Mouse (Mus musculus) embryonic stem cell, embryonic (primary cell): ENCODE data around the gene Nsg2.
"Not testable (repeated sequence)": the region's sequence is repeated elsewhere in the genome, so short reads cannot be mapped to it uniquely, and the experiment has no call there.

Source experiments
- CTCF ChIA-PET, 4 experiments: fragments of 300-600 bp in 2 of 4; fragments of 350-600 bp in 2 of 4; sonication (Branson Sonifier 250); formaldehyde crosslinking; loops; one replicate each; lab custom pipeline; 2022; ENCODE audit warnings: inconsistent platforms in 2 of 4; lab: Charles Lee
- POLR2A ChIA-PET, 4 experiments: fragments of 300-600 bp in 2 of 4; fragments of 350-600 bp in 2 of 4; sonication (Branson Sonifier 250); formaldehyde crosslinking; loops; one replicate each; lab custom pipeline; 2022; ENCODE audit warnings: antibody characterized with exemption in 4 of 4, inconsistent platforms in 1 of 4; lab: Charles Lee

Nsg2 gene

DNA sequence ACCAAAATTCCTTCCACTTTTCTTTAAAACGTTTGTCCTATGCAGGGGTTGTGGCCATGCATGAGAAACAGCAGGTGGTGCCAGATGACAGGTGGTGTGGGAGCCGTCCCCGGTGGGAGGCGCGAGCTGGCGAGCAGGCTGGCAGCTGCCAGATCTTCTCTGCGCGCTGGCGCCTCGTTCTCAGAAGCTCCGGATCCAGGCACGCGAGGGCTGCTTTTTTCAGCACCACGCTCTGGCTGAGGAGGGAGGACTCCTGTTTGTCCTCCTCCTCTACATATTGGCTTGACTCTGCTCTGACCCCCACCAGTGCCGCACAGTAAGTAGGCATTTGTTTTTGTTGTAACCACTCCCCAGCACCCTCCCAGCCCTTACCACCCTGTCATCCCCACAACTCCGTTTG is at the start of gene Nsg2:
Gene Nsg2 (plus strand): TSS at position 183 of the 400 bp plus-strand sequence.
- POLR2A ChIA-PET: interaction anchor here in 3 of 4 experiments (0.6 to 8.0 kb wide), 16 partner anchors 10 to 572 kb away, joined by 3 to 101 read pairs (median 3); no protein-coding TSS in a partner anchor
- CTCF ChIA-PET: interaction anchor here in 3 of 4 experiments (0.5 to 1.3 kb wide), 9 partner anchors 35 to 321 kb away, joined by 3 to 14 read pairs (median 4); partner anchors contain the start of gene 4930524B15Rik (in 2 of the 3)

DNA sequence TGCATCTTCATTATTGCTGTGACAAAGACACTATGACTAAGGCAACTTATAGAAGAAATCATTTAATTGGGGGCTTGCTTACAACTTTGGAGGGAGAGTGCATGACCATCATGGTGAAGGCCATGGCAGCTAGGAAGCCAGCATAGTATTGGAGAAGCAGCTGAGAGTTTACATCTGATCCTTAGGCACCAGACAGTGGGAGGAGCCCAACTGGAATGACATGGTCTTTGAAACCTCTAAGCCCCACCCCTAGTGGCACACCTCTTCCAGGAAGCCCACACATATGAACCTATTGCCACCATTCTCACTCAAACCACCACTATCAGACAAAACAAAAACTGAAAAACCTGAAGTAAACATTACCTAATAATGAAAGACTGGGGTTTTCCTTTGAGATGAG is 40.2 kb upstream of the Nsg2 start:
- POLR2A ChIA-PET: interaction anchor here in 2 of 4 experiments (0.5 to 3.0 kb wide), 5 partner anchors 20 to 292 kb away, joined by 3 to 14 read pairs (median 3); no protein-coding TSS in a partner anchor
- CTCF ChIA-PET: no interaction called here

GRCm38 (mm10) chr11:31963993-31964392 is 36.3 kb upstream of the Nsg2 start:
- ChIA-PET CTCF (no interaction called here), POLR2A (interaction anchor here in 1 of 4 experiments (0.7 to 5.3 kb wide), 4 partner anchors 8 to 276 kb away, joined by 3 to 46 read pairs (median 5); no protein-coding TSS in a partner anchor)

DNA sequence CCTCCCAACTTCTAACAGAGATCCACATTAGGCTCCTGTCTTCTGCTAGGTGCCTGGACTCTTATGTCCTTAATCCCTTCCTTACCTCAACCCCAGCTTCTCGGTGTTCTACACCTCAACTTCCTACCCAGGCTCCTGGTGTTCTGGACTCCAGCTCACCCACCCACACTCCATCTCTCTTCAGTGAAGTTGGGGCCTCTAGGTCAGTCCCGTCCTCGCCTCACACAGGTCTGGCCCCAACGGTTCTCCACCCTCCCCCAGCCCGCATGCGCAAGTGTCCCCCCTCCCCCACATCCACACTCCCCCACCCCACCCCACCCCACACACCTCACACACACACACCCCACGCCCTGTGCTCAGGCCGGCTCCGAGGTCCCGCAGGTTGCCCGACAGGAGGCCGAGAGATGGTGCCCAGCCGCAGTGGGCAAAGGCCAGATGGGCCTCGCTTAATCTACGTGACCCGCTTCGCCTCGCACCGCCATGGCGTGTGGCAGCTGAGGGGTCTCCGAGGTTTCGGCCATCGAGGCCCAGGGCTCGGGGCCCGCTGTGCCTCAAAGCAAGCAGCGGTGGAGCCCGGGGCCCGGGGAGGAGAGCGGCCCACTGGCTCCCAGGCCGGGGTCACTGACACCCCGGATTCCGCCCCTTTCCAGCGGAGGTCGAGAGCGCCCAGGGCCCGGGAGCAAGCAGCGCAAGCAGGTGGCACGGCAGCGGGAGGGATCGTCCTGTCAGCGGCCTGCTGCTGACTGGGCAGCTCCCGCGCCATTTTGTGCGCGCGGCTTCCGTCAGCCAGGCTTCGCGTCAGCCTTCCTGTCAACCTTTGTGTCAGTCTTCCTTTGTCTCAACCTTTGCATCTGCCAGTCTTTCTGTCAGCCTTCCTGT is 34.8 kb upstream of the Nsg2 start, which contains the start of gene 4930524B15Rik:
Gene 4930524B15Rik (plus strand): TSS at position 337 of the 879 bp plus-strand sequence.
- ChIA-PET CTCF (interaction anchor here in 3 of 4 experiments (0.5 to 1.1 kb wide), 4 partner anchors 16 to 377 kb away, joined by 3 to 14 read pairs (median 4); partner anchors contain the start of gene Nsg2 (in 1 of the 3)), POLR2A (interaction anchor here in 2 of 4 experiments (0.9 to 5.3 kb wide), 5 partner anchors 15 to 146 kb away, joined by 3 to 46 read pairs (median 3); no protein-coding TSS in a partner anchor)

- POLR2A ChIA-PET: interaction anchor here in 1 of 4 experiments (0.7 to 2.8 kb wide), 4 partner anchors 8 to 104 kb away, joined by 3 to 11 read pairs (median 5); no protein-coding TSS in a partner anchor
- CTCF ChIA-PET: no interaction called here
Observed at GRCm38 (mm10) chr11:31974132-31974531, 26.1 kb upstream of the Nsg2 start.

- ChIA-PET POLR2A (interaction anchor here in 1 of 4 experiments (0.7 to 2.8 kb wide), 4 partner anchors 8 to 25 kb away, joined by 3 to 11 read pairs (median 6); no protein-coding TSS in a partner anchor), CTCF (no interaction called here)
Observed at GRCm38 (mm10) chr11:31974826-31975225, 25.4 kb upstream of the Nsg2 start.

- CTCF ChIA-PET: interaction anchor here in 1 of 4 experiments (0.6 kb wide), 1 partner anchor 165 kb away, joined by 4 read pairs; no protein-coding TSS in a partner anchor
- POLR2A ChIA-PET: interaction anchor here in 1 of 4 experiments (1.0 to 2.8 kb wide), 6 partner anchors 8 to 304 kb away, joined by 3 to 11 read pairs (median 6); partner anchors contain the start of gene Bod1
Observed at GRCm38 (mm10) chr11:31975678-31976077, 24.6 kb upstream of the Nsg2 start.

- ChIA-PET CTCF (no interaction called here), POLR2A (interaction anchor here in 2 of 4 experiments (0.5 to 6.5 kb wide), 8 partner anchors 8 to 305 kb away, joined by 3 to 56 read pairs (median 6); partner anchors contain the start of gene Bod1 (in 1 of the 2))
Observed at GRCm38 (mm10) chr11:31976137-31976536, 24.1 kb upstream of the Nsg2 start.

GRCm38 (mm10) chr11:31980089-31980488 is 20.2 kb upstream of the Nsg2 start:
- POLR2A ChIA-PET: interaction anchor here in 2 of 4 experiments (0.7 to 9.1 kb wide), 29 partner anchors 7 to 303 kb away, joined by 3 to 101 read pairs (median 4); partner anchors contain the start of genes Nsg2 (in 2 of the 2) and 4930524B15Rik (in 1 of the 2)
- CTCF ChIA-PET: not testable (repeated sequence)

DNA sequence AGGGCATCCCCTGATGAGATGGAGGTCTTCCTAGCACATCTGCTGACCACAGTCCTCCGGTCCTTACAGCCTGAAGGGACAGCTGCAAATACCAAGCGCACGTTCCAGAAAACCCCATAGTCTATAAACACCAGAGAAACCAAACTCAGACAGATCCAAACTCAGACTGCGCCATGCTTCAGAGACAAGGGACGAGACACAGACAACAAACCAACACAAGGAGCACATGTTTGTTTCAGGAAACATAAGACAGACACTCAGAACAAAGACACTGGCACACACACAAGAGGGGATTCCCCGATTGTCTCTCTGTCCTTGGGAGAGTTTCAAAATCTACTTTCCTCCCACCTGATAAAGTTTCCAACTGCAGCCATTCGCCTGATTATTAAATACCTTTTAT is 18.4 kb upstream of the Nsg2 start:
- POLR2A ChIA-PET: interaction anchor here in 3 of 4 experiments (0.6 to 9.1 kb wide), 28 partner anchors 8 to 1561 kb away, joined by 3 to 101 read pairs (median 4); partner anchors contain the start of genes 4930524B15Rik (in 1 of the 3), Nsg2 (in 1 of the 3), Snrnp25 (in 1 of the 3) and Stk10 (in 1 of the 3)

DNA sequence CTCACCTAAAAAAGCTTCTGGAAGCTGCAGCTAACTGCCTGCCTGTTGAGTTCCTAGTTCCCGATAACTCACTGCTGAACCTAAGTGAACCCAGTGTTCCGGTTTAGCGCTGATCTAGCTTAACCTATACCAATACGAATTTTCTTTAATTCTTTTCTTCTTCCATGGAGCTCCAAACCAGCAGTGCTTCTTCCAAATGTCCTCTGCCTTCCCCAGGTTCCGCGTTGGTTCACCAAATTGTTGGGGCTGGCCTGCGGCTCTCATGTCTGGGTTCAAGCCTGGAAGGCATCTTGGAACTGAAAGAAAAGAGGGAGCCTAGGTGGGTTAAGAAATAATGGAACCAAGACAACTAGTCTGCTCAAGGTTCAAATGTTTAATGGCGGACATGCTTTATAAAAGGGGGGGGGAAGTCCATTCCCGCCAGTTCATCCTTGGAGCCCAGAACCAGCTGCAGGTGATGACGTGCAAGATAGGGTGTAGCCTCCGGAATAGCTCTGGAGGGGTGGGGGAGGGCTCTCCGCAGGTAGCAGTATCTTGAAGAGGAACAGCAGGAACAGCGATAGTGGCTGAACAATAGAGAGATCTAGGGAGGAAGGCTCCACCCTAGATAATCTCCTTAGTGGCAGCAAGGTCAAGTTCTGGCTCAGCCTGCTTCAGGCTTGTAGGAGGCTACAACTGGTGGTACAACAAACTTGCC is 17.9 kb upstream of the Nsg2 start:
- ChIA-PET POLR2A (interaction anchor here in 3 of 4 experiments (0.6 to 9.1 kb wide), 37 partner anchors 7 to 1561 kb away, joined by 3 to 101 read pairs (median 3); partner anchors contain the start of genes 4930524B15Rik (in 1 of the 3), Bod1 (in 1 of the 3), Nsg2 (in 1 of the 3) and Snrnp25 (in 1 of the 3)), CTCF (interaction anchor here in 3 of 4 experiments (0.5 to 1.5 kb wide), 5 partner anchors 33 to 1593 kb away, joined by 3 to 5 read pairs (median 4); no protein-coding TSS in a partner anchor)

More for the DNA sequence above, 18.4 kb upstream of the Nsg2 start:
- CTCF ChIA-PET: interaction anchor here in 1 of 4 experiments (1.5 kb wide), 1 partner anchor 33 kb away, joined by 4 read pairs; no protein-coding TSS in a partner anchor

GRCm38 (mm10) chr11:31983249-31983648 is 17.0 kb upstream of the Nsg2 start:
- ChIA-PET POLR2A (interaction anchor here in 2 of 4 experiments (0.6 to 9.1 kb wide), 10 partner anchors 7 to 311 kb away, joined by 3 to 101 read pairs (median 4); partner anchors contain the start of genes 4930524B15Rik (in 2 of the 2), Bod1 (in 1 of the 2) and Nsg2 (in 1 of the 2)), CTCF (no interaction called here)

GRCm38 (mm10) chr11:31984786-31985185 is 15.5 kb upstream of the Nsg2 start:
- CTCF ChIA-PET: no interaction called here

DNA sequence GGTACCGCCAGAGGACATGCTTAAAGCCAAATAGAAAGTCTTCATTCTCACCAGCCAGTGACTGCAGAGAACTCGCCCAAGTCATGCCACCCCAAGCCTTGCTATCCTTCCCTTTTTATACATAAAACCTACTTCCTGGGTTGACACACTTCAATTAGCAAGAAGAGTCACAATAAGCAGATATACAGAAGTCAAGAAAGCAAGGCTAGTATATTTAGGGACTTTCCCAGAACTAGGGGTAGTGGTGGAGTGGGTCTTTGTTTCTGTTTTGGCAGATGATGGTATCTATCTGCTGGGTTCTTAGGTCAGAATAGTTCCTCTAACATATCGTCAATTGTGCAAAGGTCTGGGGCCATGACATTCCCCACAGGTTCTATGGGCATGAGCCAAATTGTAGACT is 7.7 kb upstream of the Nsg2 start:
- CTCF ChIA-PET: no interaction called here
- POLR2A ChIA-PET: interaction anchor here in 2 of 4 experiments (0.7 to 6.2 kb wide), 2 partner anchors 13 to 157 kb away, joined by 3 to 56 read pairs; no protein-coding TSS in a partner anchor

More at GRCm38 (mm10) chr11:31984786-31985185, 15.5 kb upstream of the Nsg2 start:
- POLR2A ChIA-PET: interaction anchor here in 2 of 4 experiments (0.8 to 9.1 kb wide), 4 partner anchors 9 to 156 kb away, joined by 3 to 101 read pairs (median 4); partner anchors contain the start of gene Nsg2 (in 1 of the 2)

DNA sequence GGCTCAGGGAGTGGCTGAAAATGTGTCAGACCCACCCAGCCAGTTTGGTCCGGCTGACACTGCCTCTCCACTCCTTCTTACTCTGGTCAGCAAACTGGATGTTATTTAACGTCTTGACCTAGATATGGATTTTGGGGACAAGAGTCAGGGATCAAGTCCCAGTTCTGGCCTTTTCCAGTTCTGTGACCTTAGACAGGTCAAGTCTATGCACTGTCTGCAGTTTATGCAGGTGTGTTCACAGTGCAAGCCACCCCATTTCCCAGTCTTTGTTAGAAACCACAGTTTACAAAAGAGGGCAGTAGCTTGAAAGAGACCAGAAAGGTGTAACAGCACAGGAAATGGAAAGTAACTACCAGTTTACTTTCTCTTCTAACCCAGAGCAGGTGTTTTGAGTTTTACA is 547 bp upstream of the Nsg2 start:
- POLR2A ChIA-PET: interaction anchor here in 3 of 4 experiments (0.7 to 8.0 kb wide), 11 partner anchors 11 to 162 kb away, joined by 3 to 101 read pairs (median 4); no protein-coding TSS in a partner anchor

DNA sequence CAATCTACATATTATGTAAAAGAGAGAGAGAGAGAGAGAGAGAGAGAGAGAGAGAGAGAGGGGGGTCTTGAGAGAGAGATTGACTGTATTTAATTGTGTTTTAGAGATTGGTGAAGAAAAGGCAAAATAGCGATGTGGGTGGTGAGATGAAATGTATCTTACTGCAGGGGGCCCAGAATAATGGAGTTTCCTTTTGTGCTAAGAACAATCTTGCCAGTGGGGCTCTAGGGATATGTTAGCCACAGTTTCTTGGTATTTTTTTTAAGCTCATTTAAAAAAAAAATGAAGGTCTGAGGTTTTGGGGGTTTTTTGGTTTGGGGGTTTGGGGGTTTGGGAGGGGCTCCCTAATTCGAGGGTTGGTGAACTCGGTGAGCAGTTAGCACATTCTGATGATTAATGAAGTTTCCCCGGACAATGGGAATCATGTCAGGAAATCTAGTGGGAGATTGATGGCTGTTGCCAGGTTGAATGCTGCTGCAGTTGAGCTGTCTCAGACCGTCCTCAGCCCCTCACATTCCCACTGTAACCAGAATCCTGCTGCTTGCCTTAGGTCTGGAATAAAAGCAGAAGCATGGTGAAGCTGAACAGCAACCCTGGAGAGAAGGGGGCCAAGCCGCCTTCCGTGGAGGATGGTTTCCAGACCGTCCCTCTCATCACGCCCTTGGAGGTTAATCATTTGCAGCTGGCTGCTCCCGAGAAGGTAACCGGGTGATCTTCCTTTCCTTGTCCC is 1.1 kb downstream of the Nsg2 start:
- POLR2A ChIA-PET: interaction anchor here in 3 of 4 experiments (0.6 to 8.0 kb wide), 23 partner anchors 9 to 1751 kb away, joined by 3 to 101 read pairs (median 3); no protein-coding TSS in a partner anchor
- CTCF ChIA-PET: interaction anchor here in 3 of 4 experiments (0.6 to 1.0 kb wide), 6 partner anchors 36 to 319 kb away, joined by 3 to 14 read pairs (median 4); partner anchors contain the start of gene 4930524B15Rik (in 1 of the 3)

More for the DNA sequence above, 547 bp upstream of the Nsg2 start:
- CTCF ChIA-PET: interaction anchor here in 2 of 4 experiments (0.5 to 1.3 kb wide), 5 partner anchors 35 to 322 kb away, joined by 3 to 8 read pairs (median 4); partner anchors contain the start of gene 4930524B15Rik (in 1 of the 2)
